Mouse (Mus musculus) ES-E14 (cell line): ENCODE data around the gene Rfxank. TPM values are rescaled to one million over a fixed set of nuclear protein-coding genes. Genes with fewer than 3 reads are reported as not detected.

ENCODE experiments used
- DNase-seq: peaks from one replicate; pipeline ENCODE4 v3.0.0-alpha.2; 2013; ENCODE audit warnings: low read depth, low spot score
- H3K27ac ChIP-seq: 2 replicates; pipeline ENCODE4 v1.5.1; 2012; ENCODE audit warnings: low read depth, mild to moderate bottlenecking, low read length, moderate library complexity, mixed read lengths; ENCODE audit not compliant: poor library complexity, insufficient read depth, severe bottlenecking
- H3K36me3 ChIP-seq: 2 replicates; pipeline ENCODE4 v1.6.1; 2012; ENCODE audit warnings: mild to moderate bottlenecking, low read length, moderate library complexity, mixed read lengths; ENCODE audit not compliant: control insufficient read depth, poor library complexity, insufficient read depth, severe bottlenecking
- H3K4me1 ChIP-seq, 2 experiments: fragments of 150-350 bp in 1 of 2; sonication (generic) in 1 of 2; 2 replicates each; pipeline ENCODE4 v1.6.1; 2012; ENCODE audit warnings: low read length in 2 of 2, mild to moderate bottlenecking in 1 of 2, mixed read lengths in 1 of 2; ENCODE audit not compliant: control insufficient read depth in 2 of 2, insufficient read depth in 2 of 2, poor library complexity in 1 of 2
- H3K4me3 ChIP-seq, 2 experiments: fragments of 150-350 bp in 1 of 2; sonication (generic) in 1 of 2; 2 replicates each; pipeline ENCODE4 v1.5.1; 2012; ENCODE audit warnings: low read length in 2 of 2, low read depth in 1 of 2, mild to moderate bottlenecking in 1 of 2, mixed read lengths in 1 of 2; ENCODE audit not compliant: insufficient read depth in 1 of 2, poor library complexity in 1 of 2, severe bottlenecking in 1 of 2
- H3K9ac ChIP-seq: 2 replicates; pipeline ENCODE4 v1.6.1; 2012; ENCODE audit warnings: low read depth, mild to moderate bottlenecking, low read length, mixed read lengths; ENCODE audit not compliant: poor library complexity, insufficient read depth, severe bottlenecking
- H3K9me3 ChIP-seq: fragments of 150-350 bp; sonication (generic); 2 replicates; pipeline ENCODE4 v1.6.1; 2012; ENCODE audit warnings: low read depth, mild to moderate bottlenecking, low read length; ENCODE audit not compliant: control insufficient read depth, insufficient read depth
- CHD2 ChIP-seq: IDR thresholded peaks from 2 replicates; pipeline ENCODE4 v1.6.1; 2014; ENCODE audit warnings: mild to moderate bottlenecking, low read depth, low read length, inconsistent platforms
- HCFC1 ChIP-seq: IDR thresholded peaks from 2 replicates; pipeline ENCODE4 v1.6.1; 2012; ENCODE audit warnings: low read length, inconsistent platforms, borderline replicate concordance; ENCODE audit not compliant: insufficient read depth
- MAFK ChIP-seq: IDR thresholded peaks from 2 replicates; pipeline ENCODE4 v1.6.1; 2014; ENCODE audit warnings: mild to moderate bottlenecking, low read depth, low read length, inconsistent platforms; ENCODE audit not compliant: insufficient read depth
- ZC3H11A ChIP-seq: IDR thresholded peaks from 2 replicates; pipeline ENCODE4 v1.6.1; 2012; ENCODE audit warnings: low read depth, mild to moderate bottlenecking, inconsistent platforms, low read length, borderline replicate concordance
- ZNF384 ChIP-seq: IDR thresholded peaks from 2 replicates; pipeline ENCODE4 v1.6.1; 2012; ENCODE audit warnings: low read depth, low read length, inconsistent platforms
- in situ Hi-C, 2 experiments: fragments of 600-800 bp; cut with MboI; formaldehyde crosslinking; loops; one replicate each; pipeline ENCODE4 v1.15.1; 2025; ENCODE audit warnings: low sequenced_read_pairs in 2 of 2, inconsistent platforms in 1 of 2; ENCODE audit not compliant: unreplicated experiment in 2 of 2
- total RNA-seq: library from RNA; depleted of rRNA; stranded (reverse); fragments of 300-350 nt; gene quantifications from 2 replicates; pipeline ENCODE4 v1.2.3, GENCODE M21; 2012

Rfxank gene
- total RNA-seq, 1 experiment: 10.4 TPM

- in situ Hi-C loops: no loop called here
These were observed 42.4 kb upstream of the Rfxank start for GRCm38 (mm10) chr8:70181212-70181902.

GRCm38 (mm10) chr8:70179082-70179481 is 40.1 kb upstream of the Rfxank start:
- in situ Hi-C loops: no loop called here
- DNase-seq: no peak
- Histone ChIP-seq H3K4me1 (peaks cover 0 to 5% of the 10 kb centered on the region in 2 experiments; a peak in 1 of 4 replicates), H3K9ac (no peak overlapping the region), H3K9me3 (no peaks in the 10 kb centered on the region), H3K27ac (no peak overlapping the region), H3K36me3 (peaks cover 10% of the 10 kb centered on the region; the same call in 1 of the 2 replicates), H3K4me3 (no peak overlapping the region)
- TF ChIP-seq MAFK (no peak), ZNF384 (no peak), ZC3H11A (no peak), HCFC1 (no peak), CHD2 (no peak)

More at GRCm38 (mm10) chr8:70181212-70181902, 42.4 kb upstream of the Rfxank start:
- TF ChIP-seq ZNF384: no peak
- TF ChIP-seq CHD2: no peak
- no peak for TF ChIP-seq MAFK
- no peak for TF ChIP-seq ZC3H11A
- no peak for TF ChIP-seq HCFC1
- Histone ChIP-seq H3K9me3 (no peaks in the 10 kb centered on the region), H3K4me1 (peaks cover 0 to 4% of the 10 kb centered on the region in 2 experiments; a peak in 1 of 4 replicates), H3K27ac (no peak overlapping the region), H3K9ac (no peak overlapping the region), H3K4me3 (no peak overlapping the region), H3K36me3 (peaks cover 7% of the 10 kb centered on the region; the same call in 1 of the 2 replicates)
- DNase-seq: no peak

- Histone ChIP-seq H3K9me3 (no peaks in the 10 kb centered on the region), H3K4me3 (no peak overlapping the region), H3K9ac (no peak overlapping the region), H3K36me3 (peaks cover 10% of the 10 kb centered on the region; the same call in 1 of the 2 replicates), H3K4me1 (peaks cover 0 to 9% of the 10 kb centered on the region in 2 experiments; a peak in 2 of 4 replicates), H3K27ac (no peak overlapping the region)
- TF ChIP-seq ZNF384 (peak; percentile 93), HCFC1 (no peak)
- DNase-seq: no peak
- in situ Hi-C loops: no loop called here
These were observed 39.3 kb upstream of the Rfxank start for GRCm38 (mm10) chr8:70178231-70178630.

GRCm38 (mm10) chr8:70174079-70174478 is 35.1 kb upstream of the Rfxank start:
- H3K4me3 ChIP-seq: no peak overlapping the region
- no peak overlapping the region for H3K9ac ChIP-seq
- no peaks in the 10 kb centered on the region for H3K9me3 ChIP-seq
- peaks cover 1 to 11% of the 10 kb centered on the region in 2 experiments; a peak in 2 of 4 replicates for H3K4me1 ChIP-seq
- TF ChIP-seq ZNF384: no peak
- TF ChIP-seq CHD2: no peak
- no peak for TF ChIP-seq ZC3H11A
- TF ChIP-seq HCFC1: no peak
- no peak for TF ChIP-seq MAFK
- in situ Hi-C loops: no loop called here
- H3K36me3 ChIP-seq: peaks cover 10% of the 10 kb centered on the region; the same call in 1 of the 2 replicates
- DNase-seq: no peak
- no peak overlapping the region for H3K27ac ChIP-seq
